ENCODE assay signal across 9 mouse cellular contexts in genomic region chr1:167231612-167232283, GRCm38 (mm10). TPM values are rescaled to one million over a fixed set of nuclear protein-coding genes. Genes with fewer than 3 reads are reported as not detected.
DNase-seq lines count a peak whose midpoint lies in the region; ATAC-seq lines count a peak whose summit lies in the region.
"Had no signal": no experiment of that assay in that cellular context is flagged by ENCODE, and none has a peak within 500 bp of the region (broad histone marks: within the 10 kb centered on the region; RNA-seq: fewer than 3 reads in every experiment).

No protein-coding gene starts in this region.

- H3K27ac ChIP-seq in hindbrain, embryonic 16.5 days (ENCODE audit: low read depth, low read length), result no peak overlapping the region
- H3K27ac ChIP-seq: heart, embryonic 15.5 days had no signal

- H3K9me3 ChIP-seq in hindbrain, embryonic 16.5 days (ENCODE audit: control insufficient read depth, low read length), result no peaks in the 10 kb centered on the region
- H3K9me3 ChIP-seq: heart, embryonic 15.5 days had no signal

- H3K4me2 ChIP-seq in hindbrain, embryonic 16.5 days (ENCODE audit: low read length), result no peak overlapping the region
- H3K4me2 ChIP-seq: heart, embryonic 15.5 days had no signal

- peak; percentile 44 for ATAC-seq in hindbrain, embryonic 16.5 days

- DNase-seq in heart, postnatal 14 days, result peak; percentile 34 to 54
- no peak for DNase-seq in heart, adult 8-10 months (ENCODE audit: low spot score)
- DNase-seq in urinary bladder, postnatal 25 days (ENCODE audit: low spot score), result peak; percentile 35
- DNase-seq in urinary bladder, postnatal 10 days (ENCODE audit: low spot score), result no peak
- DNase-seq in thymus, postnatal 25 days, result peak; percentile 57
- DNase-seq in kidney, adult 11 months, result no peak
- no peak for DNase-seq in left cerebral cortex, postnatal 36 days (ENCODE audit: low spot score in 2 of 2)

- no peak overlapping the region for H3K4me3 ChIP-seq in hindbrain, embryonic 16.5 days (ENCODE audit: low read length)
- H3K4me3 ChIP-seq: heart, embryonic 15.5 days had no signal

- 74% methylated on average over 17 of the region's 17 CpGs for WGBS in hindbrain, embryonic 16.5 days

- H3K4me1 ChIP-seq in hindbrain, embryonic 16.5 days (ENCODE audit: control insufficient read depth, insufficient read depth, low read depth, low read length), result no peaks in the 10 kb centered on the region

- H3K27me3 ChIP-seq in hindbrain, embryonic 16.5 days (replicated peaks; ENCODE audit: control insufficient read depth, insufficient read depth, low read length), result no peaks in the 10 kb centered on the region
- H3K27me3 ChIP-seq: heart, embryonic 15.5 days had no signal

- no peak overlapping the region for H3K9ac ChIP-seq in hindbrain, embryonic 16.5 days (ENCODE audit: low read depth, low read length)
- H3K9ac ChIP-seq: heart, embryonic 15.5 days had no signal

- peaks cover 13% of the 10 kb centered on the region for H3K36me3 ChIP-seq in hindbrain, embryonic 16.5 days (ENCODE audit: control insufficient read depth, insufficient read depth, low read length)

- intact Hi-C loops in heart, postnatal 14 days (cut with DNase I), result loop anchor here (5.0 kb wide), 1 partner anchor 36 kb away; no protein-coding TSS in a partner anchor
- intact Hi-C loops in left cerebral cortex, postnatal 36 days (cut with DNase I), result no loop called here

RNA-seq across cellular contexts. Expression of gene Uck2, which starts 53.4 kb away (rescaled TPM):
- 10 to 100 TPM; 47.3 to 54.5 TPM for total RNA-seq in heart, postnatal 14 days (2021)
- 10 to 100 TPM; 38.7 to 50.3 (median 43.4) TPM for total RNA-seq in heart, adult 8-10 months (2022)
- polyA plus RNA-seq in hindbrain, embryonic 16.5 days (2015; fragmentation: Nextera tagmentation; extraction: Ambion mirVana), result 43.0 and 45.2 TPM in 2 replicates
- total RNA-seq in left cerebral cortex, postnatal 36 days (2021), result 10 to 100 TPM; 37.4 to 42.5 TPM

Comparison
In these comparisons a context has a peak if more than half of its experiments do, and no peak if none do; other contexts are left out.
1. DNase-seq: peak in heart, postnatal 14 days (2 of 2), urinary bladder, postnatal 25 days (single experiment) and thymus, postnatal 25 days (single experiment); none in heart, adult 8-10 months (single experiment), urinary bladder, postnatal 10 days (single experiment), kidney, adult 11 months (single experiment) and left cerebral cortex, postnatal 36 days (0 of 2).